24 mouse cellular contexts compared by ENCODE assay signal in genomic region chrX:13978954-13979353, GRCm38 (mm10).
"Had no signal": no experiment of that assay in that cellular context is flagged by ENCODE, and none has a peak within 500 bp of the region (broad histone marks: within the 10 kb centered on the region; RNA-seq: fewer than 3 reads in every experiment).

No protein-coding gene starts in this region.

- H3K4me3 ChIP-seq: gastrocnemius, adult 2 months; heart, adult 2 months; heart, embryonic 13.5 days; heart, embryonic 15.5 days; hindbrain, embryonic 13.5 days; hindbrain, embryonic 15.5 days; limb, embryonic 10.5 days; limb, embryonic 12.5 days had no signal

- H3K27me3 ChIP-seq: heart, embryonic 13.5 days; heart, embryonic 15.5 days; hindbrain, embryonic 13.5 days; hindbrain, embryonic 15.5 days; limb, embryonic 12.5 days had no signal

- H3K27ac ChIP-seq: gastrocnemius, adult 2 months; heart, adult 2 months; heart, embryonic 13.5 days; heart, embryonic 15.5 days; hindbrain, embryonic 13.5 days; hindbrain, embryonic 15.5 days; hindbrain, postnatal 0 days; limb, embryonic 10.5 days; limb, embryonic 12.5 days had no signal

- H3K9me3 ChIP-seq: heart, embryonic 13.5 days; heart, embryonic 15.5 days; hindbrain, embryonic 13.5 days; hindbrain, embryonic 15.5 days; limb, embryonic 10.5 days; limb, embryonic 12.5 days had no signal

- H3K9ac ChIP-seq: heart, embryonic 13.5 days; heart, embryonic 15.5 days; hindbrain, embryonic 13.5 days; hindbrain, embryonic 15.5 days; limb, embryonic 12.5 days had no signal

- H3K36me3 ChIP-seq: heart, embryonic 13.5 days; heart, embryonic 15.5 days; hindbrain, embryonic 13.5 days; hindbrain, embryonic 15.5 days; limb, embryonic 10.5 days; limb, embryonic 12.5 days had no signal

- H3K4me2 ChIP-seq: heart, embryonic 11.5 days; heart, embryonic 13.5 days; heart, embryonic 15.5 days; hindbrain, embryonic 13.5 days; hindbrain, embryonic 15.5 days; limb, embryonic 12.5 days; liver, embryonic 11.5 days had no signal

- H3K4me1 ChIP-seq: heart, embryonic 13.5 days; heart, embryonic 15.5 days; hindbrain, embryonic 13.5 days; hindbrain, embryonic 15.5 days; limb, embryonic 10.5 days; limb, embryonic 12.5 days had no signal

- ATAC-seq: hindbrain, postnatal 0 days had no signal

- DNase-seq: gastrocnemius, adult 2 months; gastrocnemius, postnatal 10 days; gastrocnemius, postnatal 25 days; heart, adult 11 months; heart, adult 2 months; heart, postnatal 14 days; heart, postnatal 36 days; kidney, adult 18-20 months; kidney, adult 8-10 months; kidney, postnatal 10 days; kidney, postnatal 25 days; kidney, postnatal 4 days; layer of hippocampus, adult 9-11 months; layer of hippocampus, postnatal 36 days; liver had no signal
